Mouse (Mus musculus) heart, embryonic 14.5 days (tissue): ENCODE results near the gene Pcdh17. TPM values are rescaled to one million over a fixed set of nuclear protein-coding genes. Genes with fewer than 3 reads are reported as not detected.
A peak's percentile ranks its signal among the peaks of the same experiment; 100 is the strongest.

Source experiments
- ATAC-seq: fragments of 200-750 bp; cut with Nextera tagmentation; 2 replicates; pipeline ENCODE4 v1.8.0; 2017; ENCODE audit warnings: low read depth, moderate TSS enrichment; ENCODE audit not compliant: insufficient number of reproducible peaks, insufficient read depth, low FRiP score
- H3K27ac ChIP-seq, 2 experiments: fragments of 200-500 bp in 1 of 2; fragments of 300-500 bp in 1 of 2; sonication (generic) in 1 of 2; replicated peaks in 1 of 2; 2 replicates each; pipeline ENCODE4 v1.5.1; 2012 to 2014; ENCODE audit warnings: low read depth in 2 of 2, low read length in 2 of 2, control low read depth in 1 of 2, mild to moderate bottlenecking in 1 of 2, mixed read lengths in 1 of 2; ENCODE audit not compliant: control insufficient read depth in 1 of 2, insufficient read depth in 1 of 2
- H3K27me3 ChIP-seq: fragments of 300-500 bp; sonication (generic); 2 replicates; pipeline ENCODE4 v1.6.1; 2014; ENCODE audit warnings: mild to moderate bottlenecking, low read length, control low read depth; ENCODE audit not compliant: control insufficient read depth, insufficient read depth
- H3K36me3 ChIP-seq: fragments of 300-500 bp; sonication (generic); 2 replicates; pipeline ENCODE4 v1.6.1; 2014; ENCODE audit warnings: mild to moderate bottlenecking, control low read depth, low read length, mixed read lengths; ENCODE audit not compliant: control insufficient read depth, insufficient read depth
- H3K4me1 ChIP-seq, 2 experiments: fragments of 200-500 bp in 1 of 2; fragments of 300-500 bp in 1 of 2; sonication (generic) in 1 of 2; 2 replicates each; pipeline ENCODE4 v1.6.1; 2012 to 2014; ENCODE audit warnings: low read length in 2 of 2, control low read depth in 1 of 2, mixed read lengths in 1 of 2; ENCODE audit not compliant: control insufficient read depth in 2 of 2, insufficient read depth in 2 of 2
- H3K4me2 ChIP-seq: fragments of 300-500 bp; sonication (generic); 2 replicates; pipeline ENCODE4 v1.6.1; 2014; ENCODE audit warnings: mild to moderate bottlenecking, low read length
- H3K4me3 ChIP-seq, 2 experiments: fragments of 200-500 bp in 1 of 2; fragments of 300-500 bp in 1 of 2; sonication (generic) in 1 of 2; 2 replicates each; pipeline ENCODE4 v1.5.1; 2012 to 2014; ENCODE audit warnings: low read length in 2 of 2, mild to moderate bottlenecking in 2 of 2, control low read depth in 1 of 2, low read depth in 1 of 2, moderate library complexity in 1 of 2; ENCODE audit not compliant: control insufficient read depth in 1 of 2, insufficient read depth in 1 of 2
- H3K9ac ChIP-seq: fragments of 300-500 bp; sonication (generic); 2 replicates; pipeline ENCODE4 v1.6.1; 2014; ENCODE audit warnings: mild to moderate bottlenecking, low read length
- H3K9me3 ChIP-seq: fragments of 300-500 bp; sonication (generic); 2 replicates; pipeline ENCODE4 v1.6.1; 2016; ENCODE audit warnings: low read length, control low read depth; ENCODE audit not compliant: control insufficient read depth
- WGBS: fragments of 180-500 bp; shearing (Covaris S2); extraction: QIAGEN DNeasy Blood & Tissue Kit; methylation state at CpG from one replicate; pipeline ENCODE4 v1.1.7; 2014; 5-methylcytosine and 5-hydroxymethylcytosine counted together
- polyA plus RNA-seq: library from polyadenylated mRNA; unstranded; fragments of >200 nt; fragmentation: Nextera tagmentation; extraction: Ambion mirVana; gene quantifications from 2 replicates; pipeline ENCODE4 v1.2.1, GENCODE M21; 2014

Pcdh17 gene
- polyA plus RNA-seq, 1 experiment from 2014 or later = 3.5 TPM

- H3K4me3 ChIP-seq = peak overlapping the region; percentile 63 to 76
- peak overlapping the region; percentile 99 for H3K4me2 ChIP-seq
- peaks cover 39% of the 10 kb centered on the region for H3K27me3 ChIP-seq
- WGBS = 4% methylated on average over 45 of the region's 45 CpGs
- H3K4me1 ChIP-seq = peaks cover 13 to 34% of the 10 kb centered on the region in 2 experiments; a peak in 3 of 4 replicates
- no peaks in the 10 kb centered on the region for H3K36me3 ChIP-seq
- H3K27ac ChIP-seq = no peak overlapping the region
- no peaks in the 10 kb centered on the region for H3K9me3 ChIP-seq
- no peak for ATAC-seq
- peak overlapping the region; percentile 10; the same call in 1 of the 2 replicates for H3K9ac ChIP-seq
Observed at GRCm38 (mm10) chr14:84447661-84448380, 4.5 kb downstream of the Pcdh17 start.

- no peaks in the 10 kb centered on the region for H3K9me3 ChIP-seq
- peaks cover 13 to 34% of the 10 kb centered on the region in 2 experiments; a peak in 3 of 4 replicates for H3K4me1 ChIP-seq
- peak overlapping the region; percentile 10; the same call in 1 of the 2 replicates for H3K9ac ChIP-seq
- no peaks in the 10 kb centered on the region for H3K36me3 ChIP-seq
- peaks cover 39% of the 10 kb centered on the region for H3K27me3 ChIP-seq
- WGBS = 4% methylated on average over 15 of the region's 15 CpGs
- ATAC-seq = no peak
- H3K27ac ChIP-seq = no peak overlapping the region
- peak overlapping the region; percentile 99 for H3K4me2 ChIP-seq
- peak overlapping the region; percentile 63 to 76 for H3K4me3 ChIP-seq
Observed at GRCm38 (mm10) chr14:84448381-84448771, 5.0 kb downstream of the Pcdh17 start.

- no peak for ATAC-seq
- 69% methylated on average over 4 of the region's 4 CpGs for WGBS
Observed at GRCm38 (mm10) chr14:84454074-84454845, 10.9 kb downstream of the Pcdh17 start.

GRCm38 (mm10) chr14:84475491-84475890 lies 32.1 kb downstream of the Pcdh17 start:
- WGBS = 70% methylated on average over 1 of the region's 1 CpGs
- H3K4me1 ChIP-seq = no peaks in the 10 kb centered on the region
- no peak overlapping the region for H3K27ac ChIP-seq

More at GRCm38 (mm10) chr14:84454074-84454845, 10.9 kb downstream of the Pcdh17 start:
- Histone ChIP-seq H3K27me3 (0 out of 2 replicates have a peak, but pooled peaks cover 3% of the 10 kb centered on the region), H3K4me3 (no peak overlapping the region), H3K27ac (no peak overlapping the region), H3K36me3 (no peaks in the 10 kb centered on the region), H3K4me1 (no peaks in the 10 kb centered on the region), H3K9me3 (no peaks in the 10 kb centered on the region), H3K9ac (no peak overlapping the region), H3K4me2 (no peak overlapping the region)

GRCm38 (mm10) chr14:84476336-84476735 lies 33.0 kb downstream of the Pcdh17 start:
- ATAC-seq = no peak
- no peaks in the 10 kb centered on the region for H3K27me3 ChIP-seq
- H3K4me1 ChIP-seq = no peaks in the 10 kb centered on the region
- H3K9ac ChIP-seq = no peak overlapping the region
- H3K4me3 ChIP-seq = no peak overlapping the region
- H3K9me3 ChIP-seq = no peaks in the 10 kb centered on the region
- no peak overlapping the region for H3K27ac ChIP-seq
- no peaks in the 10 kb centered on the region for H3K36me3 ChIP-seq
- WGBS = 82% methylated on average over 8 of the region's 8 CpGs
- H3K4me2 ChIP-seq = no peak overlapping the region

More at GRCm38 (mm10) chr14:84475491-84475890, 32.1 kb downstream of the Pcdh17 start:
- Histone ChIP-seq H3K36me3 (no peaks in the 10 kb centered on the region), H3K9ac (no peak overlapping the region), H3K4me3 (no peak overlapping the region), H3K27me3 (no peaks in the 10 kb centered on the region), H3K4me2 (no peak overlapping the region), H3K9me3 (no peaks in the 10 kb centered on the region)
- no peak for ATAC-seq

GRCm38 (mm10) chr14:84476906-84477305 lies 33.5 kb downstream of the Pcdh17 start:
- no peak for ATAC-seq
- Histone ChIP-seq H3K4me3 (no peak overlapping the region), H3K9me3 (no peaks in the 10 kb centered on the region), H3K36me3 (no peaks in the 10 kb centered on the region), H3K4me1 (no peaks in the 10 kb centered on the region), H3K27me3 (no peaks in the 10 kb centered on the region), H3K27ac (no peak overlapping the region), H3K9ac (no peak overlapping the region), H3K4me2 (no peak overlapping the region)
- 80% methylated on average over 4 of the region's 4 CpGs for WGBS

- Histone ChIP-seq H3K36me3 (no peaks in the 10 kb centered on the region), H3K4me2 (no peak overlapping the region), H3K27me3 (no peaks in the 10 kb centered on the region), H3K4me3 (no peak overlapping the region), H3K27ac (no peak overlapping the region), H3K4me1 (no peaks in the 10 kb centered on the region), H3K9me3 (no peaks in the 10 kb centered on the region), H3K9ac (no peak overlapping the region)
- ATAC-seq = no peak
- WGBS = 62% methylated on average over 13 of the region's 13 CpGs
Observed at GRCm38 (mm10) chr14:84477411-84477810, 34.0 kb downstream of the Pcdh17 start.
